Mouse (Mus musculus) kidney, adult 2 months (tissue): ENCODE results near the gene Wtap.

Experiments
- CTCF ChIP-seq: fragments of 200-500 bp; conservative IDR thresholded peaks from 2 replicates; pipeline ENCODE4 v1.5.1; 2011; ENCODE audit warnings: low read depth, mild to moderate bottlenecking, control low read depth, low read length, moderate library complexity, mixed read lengths; ENCODE audit not compliant: insufficient read depth, insufficient read length
- POLR2A ChIP-seq: fragments of 200-500 bp; IDR thresholded peaks from one replicate; pipeline ENCODE4 v1.6.1; 2011; ENCODE audit warnings: low read depth, low read length, control low read depth

GRCm38 (mm10) chr17:12973851-12974250 is 20.1 kb downstream of the Wtap start:
- TF ChIP-seq POLR2A = no peak
- TF ChIP-seq CTCF = no peak
